Mouse (Mus musculus): ENCODE data around the gene Zcchc24.

The Zcchc24 gene

DNA sequence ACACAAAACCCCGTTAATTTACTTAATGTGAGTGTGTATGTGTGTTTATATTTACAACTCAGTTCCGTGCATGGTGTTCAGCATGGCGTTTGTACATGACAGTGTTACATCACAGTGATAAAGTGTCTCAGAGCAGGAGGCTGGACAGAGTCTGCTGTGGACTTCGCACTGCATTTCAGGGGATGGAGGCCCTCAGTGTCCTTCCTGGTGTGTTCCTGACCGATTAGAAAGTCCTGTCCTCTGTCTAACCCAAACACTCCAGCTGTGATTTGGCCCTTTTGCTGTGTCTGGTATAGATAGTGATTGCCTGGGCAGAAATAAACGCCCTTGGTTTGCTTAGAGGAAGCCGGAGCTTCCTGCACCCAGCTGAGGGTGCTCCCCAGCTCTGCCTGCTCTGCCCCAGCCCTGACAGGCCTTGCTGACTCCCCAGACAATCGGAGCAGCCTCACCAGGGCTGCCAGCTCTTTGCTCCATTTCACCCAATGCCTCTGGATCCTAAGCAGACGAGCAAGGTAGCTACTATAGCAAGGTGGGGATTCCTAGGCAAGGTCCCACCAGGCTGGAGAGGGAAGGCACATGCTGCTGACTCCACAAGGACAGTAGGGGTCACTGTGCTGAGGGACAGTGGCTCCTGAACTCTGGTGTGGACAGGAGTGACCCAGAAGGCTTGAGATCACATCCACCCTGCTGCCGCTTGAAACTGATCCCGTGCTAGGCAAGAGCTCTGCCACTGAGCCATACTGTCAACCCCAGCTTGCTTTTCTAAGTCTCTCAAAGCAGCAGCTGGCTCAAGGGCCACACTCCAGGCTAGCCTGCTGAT, 23.3 kb downstream of the Zcchc24 start:
- TF ChIP-seq GATA4 (IDR thresholded peaks at IDR 0.05; ENCODE audit: insufficient replicate concordance, low read length), result peak; percentile 99

DNA sequence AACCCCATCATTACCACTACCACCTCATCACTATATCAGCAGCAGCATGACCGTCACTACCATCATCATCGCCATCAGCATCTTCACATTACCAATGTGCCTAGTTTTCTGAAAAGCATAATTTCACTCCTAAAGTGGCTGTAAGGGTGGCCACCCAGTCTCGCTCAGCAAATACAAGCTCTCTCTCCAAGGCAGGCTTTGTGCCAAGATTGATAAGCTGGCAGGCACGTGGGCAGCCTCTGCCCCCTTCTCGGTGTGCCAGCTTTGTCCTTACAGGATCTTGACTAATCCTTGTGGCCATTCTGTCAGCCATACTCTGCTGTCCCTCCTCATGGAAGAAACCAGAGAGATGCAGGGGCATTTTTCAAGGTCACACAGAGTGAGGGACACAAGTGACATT, 25.9 kb downstream of the Zcchc24 start:
- TF ChIP-seq GATA4 (IDR thresholded peaks at IDR 0.05; ENCODE audit: insufficient replicate concordance, low read length), result peak; percentile 75; the same call in 1 of the 2 replicates

GRCm38 (mm10) chr14:25741840-25742367, 26.9 kb downstream of the Zcchc24 start:
- no peak for TF ChIP-seq GATA4 (IDR thresholded peaks at IDR 0.05; ENCODE audit: insufficient replicate concordance, low read length)

DNA sequence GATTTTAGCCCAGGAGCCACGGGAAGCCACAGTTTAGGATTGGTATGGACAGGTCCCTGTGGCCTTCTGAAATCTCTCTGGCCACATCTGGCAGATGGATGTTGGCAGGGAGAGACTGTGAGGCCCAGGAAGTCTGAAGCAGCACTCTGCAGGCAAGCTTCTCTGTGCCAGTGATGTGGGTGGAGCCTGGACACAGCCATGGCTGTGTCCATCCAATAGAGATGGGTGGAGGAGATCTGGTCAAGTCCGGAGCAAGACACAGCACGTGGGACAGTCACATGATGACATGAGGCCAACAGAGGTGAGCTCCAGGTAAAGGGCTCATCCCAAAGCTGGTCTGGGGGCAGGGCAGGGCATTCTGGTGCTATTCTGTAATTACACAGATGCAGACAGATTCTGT, 27.6 kb downstream of the Zcchc24 start:
- no peak for TF ChIP-seq GATA4 (IDR thresholded peaks at IDR 0.05; ENCODE audit: insufficient replicate concordance, low read length)

- TF ChIP-seq GATA4 (IDR thresholded peaks at IDR 0.05; ENCODE audit: insufficient replicate concordance, low read length), result no peak
Measured at GRCm38 (mm10) chr14:25739957-25740565, 28.8 kb downstream of the Zcchc24 start.

DNA sequence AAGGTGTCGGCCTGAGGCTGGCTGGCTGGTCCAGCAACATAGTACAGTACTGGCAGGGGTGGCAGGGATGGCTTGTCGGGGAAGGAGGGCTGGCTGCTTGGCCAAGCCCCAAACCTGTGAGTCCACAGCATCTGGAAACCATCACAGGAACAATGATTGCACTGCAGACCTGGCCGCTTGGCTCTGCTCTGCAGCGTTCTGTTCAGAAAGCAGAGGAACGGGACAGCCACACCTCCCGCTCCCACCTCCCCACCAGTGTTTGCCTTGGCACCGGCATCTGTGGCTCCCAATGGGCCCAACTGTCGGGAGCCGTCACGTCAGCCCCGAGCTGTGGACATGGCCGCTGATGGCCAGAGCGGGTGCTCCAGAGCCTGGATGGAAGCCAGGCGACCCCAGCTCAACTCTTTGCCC, 30.2 kb downstream of the Zcchc24 start:
- no peak for TF ChIP-seq GATA4 (IDR thresholded peaks at IDR 0.05; ENCODE audit: insufficient replicate concordance, low read length)

GRCm38 (mm10) chr14:25736589-25736988, 32.2 kb downstream of the Zcchc24 start:
- no peak for TF ChIP-seq GATA4 (IDR thresholded peaks at IDR 0.05; ENCODE audit: insufficient replicate concordance, low read length)

- TF ChIP-seq GATA4 (IDR thresholded peaks at IDR 0.05; ENCODE audit: insufficient replicate concordance, low read length), result no peak
Measured at GRCm38 (mm10) chr14:25736140-25736539, 32.7 kb downstream of the Zcchc24 start.

DNA sequence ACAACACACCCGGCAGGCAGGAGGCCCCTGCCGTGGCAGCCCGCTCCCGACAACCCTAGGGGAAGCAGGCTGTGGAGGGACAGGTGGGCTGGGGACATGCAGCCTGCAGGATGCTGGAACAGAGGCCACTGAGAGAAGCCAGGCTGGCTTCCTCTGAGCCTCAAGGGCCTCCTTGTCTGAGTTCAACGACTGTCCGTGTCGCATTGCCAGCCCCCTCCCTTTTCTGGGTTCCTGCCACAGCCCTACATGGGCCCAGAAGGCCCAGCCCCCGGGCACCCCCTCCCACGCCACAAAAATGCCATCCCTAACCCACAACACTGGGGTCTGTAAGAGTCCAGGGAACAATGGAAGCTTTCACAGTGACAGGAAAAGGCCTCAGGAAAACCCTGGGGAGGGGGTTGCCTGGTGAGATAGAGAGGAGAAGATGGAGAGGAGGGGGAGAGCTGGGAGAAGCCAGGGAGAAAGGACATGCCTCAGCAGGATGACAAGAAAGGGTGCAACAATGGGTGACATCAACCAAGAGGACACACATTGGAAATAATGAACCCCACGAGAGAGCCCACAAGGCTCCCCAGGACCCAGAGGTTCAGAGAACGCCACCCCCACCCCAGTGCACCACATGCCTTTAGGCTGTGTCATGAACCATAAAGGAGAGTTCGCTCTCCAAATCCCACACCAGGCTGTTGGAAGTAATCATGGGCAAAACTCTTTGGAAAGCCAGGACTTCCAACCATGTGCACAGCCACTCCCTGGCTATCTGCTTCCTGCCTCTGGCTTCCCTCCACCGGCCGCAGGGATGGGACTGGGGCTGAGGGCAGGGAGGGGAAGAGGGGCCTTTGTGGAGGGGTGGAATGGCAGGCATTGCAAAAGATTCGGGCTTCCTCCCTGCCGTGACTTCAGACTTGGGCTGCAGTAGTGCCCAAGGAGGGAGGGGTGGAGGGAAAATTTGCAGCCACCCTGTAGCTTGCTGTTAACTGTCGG, 33.8 kb downstream of the Zcchc24 start:
- TF ChIP-seq GATA4 (IDR thresholded peaks at IDR 0.05; ENCODE audit: insufficient replicate concordance, low read length), result peak; percentile 36; the same call in 1 of the 2 replicates

GRCm38 (mm10) chr14:25727149-25727510, 41.7 kb downstream of the Zcchc24 start:
- no peak for TF ChIP-seq GATA4 (IDR thresholded peaks at IDR 0.05; ENCODE audit: insufficient replicate concordance, low read length)

DNA sequence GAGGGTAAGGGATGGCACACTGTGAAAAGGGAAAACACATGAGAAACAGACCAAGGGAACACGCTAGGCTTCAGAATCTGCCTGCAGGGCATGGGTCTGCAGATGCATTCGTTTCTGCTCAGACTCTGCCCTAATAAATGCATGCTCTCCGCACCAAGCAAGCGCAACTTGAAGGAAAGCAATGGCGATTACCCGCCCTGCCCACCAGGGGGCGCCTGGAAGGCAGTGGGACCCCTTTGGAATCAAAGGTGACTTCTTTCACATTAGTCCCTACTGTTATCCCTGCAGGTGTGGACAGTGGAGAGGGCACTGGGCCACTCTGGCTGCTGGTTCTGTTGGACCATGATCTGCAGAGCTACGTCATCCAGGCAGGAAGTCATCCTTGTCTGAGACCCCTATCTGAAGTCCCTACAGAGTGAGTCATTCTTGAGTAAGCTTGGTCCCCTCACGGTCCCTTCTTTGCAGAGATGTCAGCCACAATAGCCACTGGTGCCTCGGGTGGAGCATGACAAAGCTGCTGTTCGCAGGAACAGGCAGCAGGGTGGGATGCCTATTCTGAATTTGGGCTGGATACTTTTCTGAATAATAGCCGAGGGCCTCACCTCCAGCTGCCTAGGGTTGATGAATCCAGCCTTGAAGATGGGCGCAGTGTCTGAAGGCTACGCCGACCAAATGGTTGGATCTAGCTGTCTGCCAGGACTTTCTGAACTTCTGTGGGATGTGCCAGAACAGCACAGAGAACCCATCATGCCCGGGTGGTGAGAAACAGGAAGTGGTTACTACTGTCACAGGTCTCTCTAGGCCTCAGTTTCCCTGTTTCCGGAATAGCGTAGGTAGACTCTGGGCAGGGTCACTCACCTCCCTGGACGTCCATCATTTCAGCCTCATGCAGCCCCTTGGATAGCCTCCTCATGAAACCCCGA, 42.4 kb downstream of the Zcchc24 start:
- no peak for TF ChIP-seq GATA4 (IDR thresholded peaks at IDR 0.05; ENCODE audit: insufficient replicate concordance, low read length)

DNA sequence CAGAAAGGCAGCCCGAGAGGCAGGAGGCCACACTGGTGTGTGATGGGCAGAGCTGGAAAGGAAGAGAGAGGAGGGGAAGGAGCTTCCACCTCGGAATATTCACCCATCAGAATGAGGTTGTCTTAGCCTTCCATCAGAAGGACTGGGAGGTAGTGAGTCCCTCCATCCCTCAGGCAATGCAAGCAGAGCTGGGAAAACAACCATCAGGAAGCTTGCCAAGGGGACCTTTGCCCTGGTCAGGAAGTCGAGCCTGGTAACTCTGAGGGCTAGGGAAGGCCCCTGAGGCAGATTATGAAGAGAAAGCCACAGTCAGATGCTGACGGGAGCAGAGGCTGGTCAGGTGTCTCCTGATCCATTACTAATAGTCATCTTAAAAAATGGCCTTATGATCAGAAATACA, 43.1 kb downstream of the Zcchc24 start:
- peak; percentile 32; the same call in 1 of the 2 replicates for TF ChIP-seq GATA4 (IDR thresholded peaks at IDR 0.05; ENCODE audit: insufficient replicate concordance, low read length)

DNA sequence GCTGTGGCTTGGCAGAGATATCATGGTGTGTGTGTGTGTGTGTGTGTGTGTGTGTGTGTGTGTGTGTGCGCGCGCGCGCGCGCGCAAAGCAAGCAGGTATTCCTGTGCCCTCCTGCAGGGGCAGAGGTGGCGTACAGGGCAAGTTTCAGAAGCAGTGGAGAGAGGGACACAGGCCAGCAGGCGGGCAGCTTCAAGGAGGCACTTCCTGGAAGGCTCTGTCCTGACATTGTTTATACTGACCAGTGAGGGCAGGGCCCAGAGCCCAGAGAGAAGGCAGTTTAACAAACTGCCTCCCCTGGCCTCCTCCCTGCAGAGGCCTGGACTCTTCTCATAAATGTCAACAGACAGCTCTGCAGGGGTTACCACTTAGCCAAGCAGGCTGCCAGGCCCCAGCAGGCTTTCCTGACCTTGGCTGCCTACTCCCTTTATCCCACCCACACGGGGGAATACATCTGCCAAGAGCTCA, 43.8 kb downstream of the Zcchc24 start:
- no peak for TF ChIP-seq GATA4 (IDR thresholded peaks at IDR 0.05; ENCODE audit: insufficient replicate concordance, low read length)
